Mouse (Mus musculus) MEL (cell line): Measurements from ENCODE around the gene 4930507D05Rik.

Source experiments
- CTCF ChIP-seq, 3 experiments: IDR thresholded peaks in 2 of 3; conservative IDR thresholded peaks in 1 of 3; 2 replicates each; pipeline ENCODE4 v1.5.1; 2011 to 2012; ENCODE audit warnings: low read length in 3 of 3, low read depth in 2 of 3, mild to moderate bottlenecking in 2 of 3, improper control_type of control experiment in 1 of 3, inconsistent platforms in 1 of 3, mixed read lengths in 1 of 3, moderate library complexity in 1 of 3; ENCODE audit not compliant: control insufficient read depth in 1 of 3, insufficient read depth in 1 of 3, poor library complexity in 1 of 3, severe bottlenecking in 1 of 3
- ZMIZ1 ChIP-seq: IDR thresholded peaks from 2 replicates; pipeline ENCODE4 v1.6.1; 2012; ENCODE audit warnings: low read depth, mild to moderate bottlenecking, inconsistent platforms, low read length, improper control_type of control experiment, moderate library complexity

GRCm38 (mm10) chr10:62401641-62402111, 47.6 kb upstream of the 4930507D05Rik start:
- TF ChIP-seq ZMIZ1 (no peak), CTCF (IDR thresholded peaks at IDR 0.05 in 2 of 3, conservative IDR thresholded peaks at IDR 0.05 in 1 of 3; ENCODE audit: control insufficient read depth in 1 of 3, insufficient read depth in 1 of 3, low read depth in 2 of 3, low read length in 3 of 3, poor library complexity in 1 of 3, severe bottlenecking in 1 of 3) (no peak)
